Mouse (Mus musculus): ENCODE results near the gene Mettl7a2. TPM values are rescaled to one million over a fixed set of nuclear protein-coding genes. Genes with fewer than 3 reads are reported as not detected.
"Not testable (repeated sequence)": the region's sequence is repeated elsewhere in the genome, so short reads cannot be mapped to it uniquely, and the experiment has no call there.

Mettl7a2 gene
- polyA plus RNA-seq, 1 experiment from 2014 or later = not detected

- Histone ChIP-seq H3K27me3 (replicated peaks; ENCODE audit: low read depth, poor library complexity, severe bottlenecking) (no peaks in the 10 kb centered on the region), H3K4me3 (no peak overlapping the region), H3K27ac (replicated peaks) (no peak overlapping the region), H3K36me3 (replicated peaks) (no peaks in the 10 kb centered on the region), H3K9me3 (no peaks in the 10 kb centered on the region), H3K4me1 (peaks cover 16% of the 10 kb centered on the region)
- WGBS = 79% methylated on average over 12 of the region's 12 CpGs
- DNase-seq (ENCODE audit: low spot score) = no peak
Observed at GRCm38 (mm10) chr15:100324021-100324591, 28.9 kb upstream of the Mettl7a2 start.

GRCm38 (mm10) chr15:100325235-100325634, 27.8 kb upstream of the Mettl7a2 start:
- H3K27me3 ChIP-seq (replicated peaks; ENCODE audit: low read depth, poor library complexity, severe bottlenecking) = no peaks in the 10 kb centered on the region
- no peaks in the 10 kb centered on the region for H3K36me3 ChIP-seq (replicated peaks)
- DNase-seq (ENCODE audit: low spot score) = no peak
- no peak overlapping the region for H3K4me3 ChIP-seq
- H3K27ac ChIP-seq (replicated peaks) = no peak overlapping the region
- no peaks in the 10 kb centered on the region for H3K9me3 ChIP-seq
- WGBS = 82% methylated on average over 3 of the region's 3 CpGs
- H3K4me1 ChIP-seq = peaks cover 14% of the 10 kb centered on the region

- 63% methylated on average over 4 of the region's 4 CpGs for WGBS
- not testable (repeated sequence) for H3K4me1 ChIP-seq; H3K36me3 ChIP-seq (replicated peaks); H3K9me3 ChIP-seq; H3K4me3 ChIP-seq; H3K27ac ChIP-seq (replicated peaks); DNase-seq (ENCODE audit: low spot score); H3K27me3 ChIP-seq (replicated peaks; ENCODE audit: low read depth, poor library complexity, severe bottlenecking)
Observed at GRCm38 (mm10) chr15:100328089-100328488, 24.9 kb upstream of the Mettl7a2 start.

- DNase-seq (ENCODE audit: low spot score) = not testable (repeated sequence)
- 56% methylated on average over 10 of the region's 10 CpGs for WGBS
Observed at GRCm38 (mm10) chr15:100329336-100329735, 23.7 kb upstream of the Mettl7a2 start.

GRCm38 (mm10) chr15:100330739-100331138, 22.3 kb upstream of the Mettl7a2 start:
- Histone ChIP-seq H3K27ac (replicated peaks) (no peak overlapping the region), H3K36me3 (replicated peaks) (no peaks in the 10 kb centered on the region), H3K27me3 (replicated peaks; ENCODE audit: low read depth, poor library complexity, severe bottlenecking) (no peaks in the 10 kb centered on the region), H3K9me3 (no peaks in the 10 kb centered on the region), H3K4me3 (no peak overlapping the region), H3K4me1 (peaks cover 3% of the 10 kb centered on the region; the same call in 1 of the 2 replicates)
- WGBS = 90% methylated on average over 7 of the region's 7 CpGs
- DNase-seq (ENCODE audit: low spot score) = no peak

More at GRCm38 (mm10) chr15:100329336-100329735, 23.7 kb upstream of the Mettl7a2 start:
- H3K4me1 ChIP-seq; H3K27ac ChIP-seq (replicated peaks); H3K27me3 ChIP-seq (replicated peaks; ENCODE audit: low read depth, poor library complexity, severe bottlenecking); H3K9me3 ChIP-seq; H3K36me3 ChIP-seq (replicated peaks); H3K4me3 ChIP-seq: not testable (repeated sequence)

- not testable (repeated sequence) for H3K4me3 ChIP-seq; H3K27ac ChIP-seq (replicated peaks); H3K27me3 ChIP-seq (replicated peaks; ENCODE audit: low read depth, poor library complexity, severe bottlenecking); DNase-seq (ENCODE audit: low spot score); H3K9me3 ChIP-seq; H3K36me3 ChIP-seq (replicated peaks); H3K4me1 ChIP-seq
- 45% methylated on average over 3 of the region's 10 CpGs for WGBS
Observed at GRCm38 (mm10) chr15:100332077-100332961, 20.7 kb upstream of the Mettl7a2 start.

GRCm38 (mm10) chr15:100334629-100335028, 18.4 kb upstream of the Mettl7a2 start, which contains the start of gene Mettl7a3:
Gene Mettl7a3, plus strand, starts transcription at chr15:100334929.
- Histone ChIP-seq H3K27ac (replicated peaks) (no peak within 1 kb of the TSS), H3K4me3 (no peak within 1 kb of the TSS), H3K27me3 (replicated peaks; ENCODE audit: low read depth, poor library complexity, severe bottlenecking) (no peaks in the 10 kb centered on the region), H3K36me3 (replicated peaks) (no peaks in the 10 kb centered on the region), H3K4me1 (no peaks in the 10 kb centered on the region), H3K9me3 (no peaks in the 10 kb centered on the region)
- 84% methylated on average over 10 of the region's 10 CpGs for WGBS
- DNase-seq (ENCODE audit: low spot score) = no peak

GRCm38 (mm10) chr15:100337328-100337727, 15.7 kb upstream of the Mettl7a2 start:
- DNase-seq (ENCODE audit: low spot score); H3K27me3 ChIP-seq (replicated peaks; ENCODE audit: low read depth, poor library complexity, severe bottlenecking); H3K36me3 ChIP-seq (replicated peaks); H3K4me3 ChIP-seq; H3K4me1 ChIP-seq; H3K27ac ChIP-seq (replicated peaks); H3K9me3 ChIP-seq: not testable (repeated sequence)

GRCm38 (mm10) chr15:100337847-100338246, 15.2 kb upstream of the Mettl7a2 start:
- not testable (repeated sequence) for H3K27me3 ChIP-seq (replicated peaks; ENCODE audit: low read depth, poor library complexity, severe bottlenecking); H3K4me1 ChIP-seq; H3K9me3 ChIP-seq; H3K27ac ChIP-seq (replicated peaks); H3K36me3 ChIP-seq (replicated peaks); H3K4me3 ChIP-seq
- 47% methylated on average over 10 of the region's 10 CpGs for WGBS
- DNase-seq (ENCODE audit: low spot score) = peak; percentile 41

GRCm38 (mm10) chr15:100341314-100341980, 11.6 kb upstream of the Mettl7a2 start:
- 77% methylated on average over 5 of the region's 5 CpGs for WGBS
- not testable (repeated sequence) for DNase-seq (ENCODE audit: low spot score); H3K27ac ChIP-seq (replicated peaks)

GRCm38 (mm10) chr15:100345484-100345883, 7.5 kb upstream of the Mettl7a2 start:
- H3K9me3 ChIP-seq = peaks cover 4% of the 10 kb centered on the region; the same call in 1 of the 2 replicates
- peaks cover 22% of the 10 kb centered on the region for H3K4me1 ChIP-seq
- H3K27ac ChIP-seq (replicated peaks) = peak overlapping the region; percentile 68
- H3K36me3 ChIP-seq (replicated peaks) = no peaks in the 10 kb centered on the region
- H3K4me3 ChIP-seq = no peak overlapping the region
- DNase-seq (ENCODE audit: low spot score) = no peak
- H3K27me3 ChIP-seq (replicated peaks; ENCODE audit: low read depth, poor library complexity, severe bottlenecking) = no peaks in the 10 kb centered on the region

More at GRCm38 (mm10) chr15:100341314-100341980, 11.6 kb upstream of the Mettl7a2 start:
- not testable (repeated sequence) for H3K4me3 ChIP-seq; H3K9me3 ChIP-seq; H3K4me1 ChIP-seq; H3K36me3 ChIP-seq (replicated peaks); H3K27me3 ChIP-seq (replicated peaks; ENCODE audit: low read depth, poor library complexity, severe bottlenecking)

GRCm38 (mm10) chr15:100346761-100347160, 6.2 kb upstream of the Mettl7a2 start:
- WGBS = 71% methylated on average over 14 of the region's 14 CpGs
- Histone ChIP-seq H3K36me3 (replicated peaks) (no peaks in the 10 kb centered on the region), H3K9me3 (peaks cover 4% of the 10 kb centered on the region; the same call in 1 of the 2 replicates), H3K27me3 (replicated peaks; ENCODE audit: low read depth, poor library complexity, severe bottlenecking) (no peaks in the 10 kb centered on the region), H3K4me3 (no peak overlapping the region), H3K27ac (replicated peaks) (peak overlapping the region; percentile 68), H3K4me1 (peaks cover 29% of the 10 kb centered on the region)
- DNase-seq (ENCODE audit: low spot score) = no peak

All from embryonic facial prominence, embryonic 10.5 days (tissue).